Mouse (Mus musculus) hindbrain, embryonic 14.5 days (tissue): ENCODE measurements around the gene Plekha4. TPM values are rescaled to one million over a fixed set of nuclear protein-coding genes. Genes with fewer than 3 reads are reported as not detected.

ENCODE experiments used
- ATAC-seq: fragments of 200-750 bp; cut with Nextera tagmentation; 2 replicates; pipeline ENCODE4 v1.8.0; 2017; ENCODE audit warnings: moderate number of reproducible peaks, mild to moderate bottlenecking, moderate TSS enrichment, moderate library complexity; ENCODE audit not compliant: low FRiP score
- DNase-seq: peaks from one replicate; pipeline ENCODE4 v3.0.0-alpha.2; 2015; ENCODE audit warnings: low spot score
- H3K27ac ChIP-seq: fragments of 300-500 bp; sonication (generic); 2 replicates; pipeline ENCODE4 v1.5.1; 2014; ENCODE audit warnings: mild to moderate bottlenecking, moderate library complexity
- H3K27me3 ChIP-seq: fragments of 300-500 bp; sonication (generic); 2 replicates; pipeline ENCODE4 v1.6.1; 2014; ENCODE audit warnings: mild to moderate bottlenecking, low read length, mixed read lengths; ENCODE audit not compliant: control insufficient read depth, insufficient read depth
- H3K36me3 ChIP-seq: fragments of 300-500 bp; sonication (generic); replicated peaks from 2 replicates; pipeline ENCODE4 v1.6.1; 2014; ENCODE audit not compliant: control insufficient read depth, insufficient read depth
- H3K4me1 ChIP-seq: fragments of 300-500 bp; sonication (generic); replicated peaks from 2 replicates; pipeline ENCODE4 v1.6.1; 2014; ENCODE audit warnings: antibody characterized with exemption, low read length, mixed read lengths; ENCODE audit not compliant: control insufficient read depth, insufficient read depth
- H3K4me2 ChIP-seq: fragments of 300-500 bp; sonication (generic); replicated peaks from 2 replicates; pipeline ENCODE4 v1.6.1; 2014; ENCODE audit warnings: mild to moderate bottlenecking, moderate library complexity
- H3K4me3 ChIP-seq: fragments of 300-500 bp; sonication (generic); replicated peaks from 2 replicates; pipeline ENCODE4 v1.5.1; 2014; ENCODE audit warnings: mild to moderate bottlenecking, low read length
- H3K9ac ChIP-seq: fragments of 300-500 bp; sonication (generic); 2 replicates; pipeline ENCODE4 v1.6.1; 2014
- H3K9me3 ChIP-seq: fragments of 300-500 bp; sonication (generic); 2 replicates; pipeline ENCODE4 v1.6.1; 2016; ENCODE audit warnings: low read length; ENCODE audit not compliant: control insufficient read depth
- WGBS: fragments of 180-500 bp; shearing (Covaris S2); extraction: QIAGEN DNeasy Blood & Tissue Kit; methylation state at CpG from one replicate; pipeline ENCODE4 v1.1.7; 2014; 5-methylcytosine and 5-hydroxymethylcytosine counted together
- polyA plus RNA-seq: library from polyadenylated mRNA; unstranded; fragments of >200 nt; fragmentation: Nextera tagmentation; extraction: Ambion mirVana; gene quantifications from 2 replicates; pipeline ENCODE4 v1.2.1, GENCODE M21; 2014

Plekha4 gene
- polyA plus RNA-seq, 1 experiment from 2014 or later: 2.3 TPM

GRCm38 (mm10) chr7:45590874-45591273 lies 64.7 kb downstream of the Plekha4 start:
- Histone ChIP-seq H3K4me3 (no peak overlapping the region), H3K36me3 (no peaks in the 10 kb centered on the region), H3K27me3 (no peaks in the 10 kb centered on the region), H3K9ac (no peak overlapping the region), H3K27ac (no peak overlapping the region), H3K4me1 (no peaks in the 10 kb centered on the region; the same call in 1 of the 2 replicates), H3K9me3 (no peaks in the 10 kb centered on the region), H3K4me2 (no peak overlapping the region)
- DNase-seq (no peak), ATAC-seq (no peak)
- WGBS: 67% methylated on average over 3 of the region's 3 CpGs

- Histone ChIP-seq H3K27ac (no peak overlapping the region), H3K4me2 (no peak overlapping the region), H3K9me3 (no peaks in the 10 kb centered on the region), H3K9ac (no peak overlapping the region), H3K27me3 (no peaks in the 10 kb centered on the region), H3K4me1 (no peaks in the 10 kb centered on the region; the same call in 1 of the 2 replicates), H3K4me3 (no peak overlapping the region), H3K36me3 (no peaks in the 10 kb centered on the region)
- no peak for DNase-seq
- 72% methylated on average over 7 of the region's 7 CpGs for WGBS
- ATAC-seq: no peak
These were observed 65.8 kb downstream of the Plekha4 start for GRCm38 (mm10) chr7:45591880-45592279.

GRCm38 (mm10) chr7:45593118-45593815 lies 67.1 kb downstream of the Plekha4 start:
- no peak for ATAC-seq
- WGBS: 23% methylated on average over 10 of the region's 10 CpGs
- no peak overlapping the region for H3K27ac ChIP-seq
- H3K36me3 ChIP-seq: no peaks in the 10 kb centered on the region
- H3K9ac ChIP-seq: no peak overlapping the region
- peak; percentile 68 for DNase-seq
- H3K4me2 ChIP-seq: no peak overlapping the region
- H3K27me3 ChIP-seq: no peaks in the 10 kb centered on the region
- H3K9me3 ChIP-seq: no peaks in the 10 kb centered on the region
- H3K4me3 ChIP-seq: no peak overlapping the region
- no peaks in the 10 kb centered on the region; the same call in 1 of the 2 replicates for H3K4me1 ChIP-seq

GRCm38 (mm10) chr7:45595176-45595575 lies 69.0 kb downstream of the Plekha4 start:
- DNase-seq: no peak
- WGBS: 88% methylated on average over 4 of the region's 4 CpGs
- no peak overlapping the region for H3K4me2 ChIP-seq
- no peaks in the 10 kb centered on the region for H3K27me3 ChIP-seq
- no peak overlapping the region for H3K9ac ChIP-seq
- H3K27ac ChIP-seq: no peak overlapping the region
- H3K4me1 ChIP-seq: no peaks in the 10 kb centered on the region
- H3K9me3 ChIP-seq: no peaks in the 10 kb centered on the region
- no peak for ATAC-seq
- no peaks in the 10 kb centered on the region for H3K36me3 ChIP-seq
- H3K4me3 ChIP-seq: no peak overlapping the region

- no peaks in the 10 kb centered on the region for H3K36me3 ChIP-seq
- H3K4me3 ChIP-seq: no peak overlapping the region
- no peaks in the 10 kb centered on the region for H3K4me1 ChIP-seq
- H3K9me3 ChIP-seq: no peaks in the 10 kb centered on the region
- ATAC-seq: no peak
- no peak overlapping the region for H3K27ac ChIP-seq
- no peak overlapping the region for H3K4me2 ChIP-seq
- H3K9ac ChIP-seq: no peak overlapping the region
- DNase-seq: no peak
- H3K27me3 ChIP-seq: no peaks in the 10 kb centered on the region
- WGBS: 88% methylated on average over 1 of the region's 1 CpGs
These were observed 70.0 kb downstream of the Plekha4 start for GRCm38 (mm10) chr7:45596107-45596506.

GRCm38 (mm10) chr7:45597013-45597412 lies 70.9 kb downstream of the Plekha4 start:
- Histone ChIP-seq H3K9me3 (no peaks in the 10 kb centered on the region), H3K27ac (no peak overlapping the region), H3K4me3 (no peak overlapping the region), H3K4me2 (no peak overlapping the region), H3K27me3 (no peaks in the 10 kb centered on the region), H3K36me3 (no peaks in the 10 kb centered on the region), H3K9ac (no peak overlapping the region), H3K4me1 (no peaks in the 10 kb centered on the region)
- 93% methylated on average over 5 of the region's 5 CpGs for WGBS
- no peak for DNase-seq
- ATAC-seq: no peak

GRCm38 (mm10) chr7:45597527-45597926 lies 71.4 kb downstream of the Plekha4 start:
- Histone ChIP-seq H3K4me1 (no peaks in the 10 kb centered on the region), H3K36me3 (no peaks in the 10 kb centered on the region), H3K27me3 (no peaks in the 10 kb centered on the region), H3K9ac (no peak overlapping the region), H3K4me3 (no peak overlapping the region), H3K4me2 (no peak overlapping the region), H3K27ac (no peak overlapping the region), H3K9me3 (no peaks in the 10 kb centered on the region)
- no peak for DNase-seq
- WGBS: 90% methylated on average over 6 of the region's 6 CpGs
- no peak for ATAC-seq

- Histone ChIP-seq H3K4me2 (no peak overlapping the region), H3K27ac (no peak overlapping the region), H3K27me3 (no peaks in the 10 kb centered on the region), H3K4me1 (no peaks in the 10 kb centered on the region), H3K36me3 (no peaks in the 10 kb centered on the region), H3K9me3 (no peaks in the 10 kb centered on the region), H3K9ac (no peak overlapping the region), H3K4me3 (no peak overlapping the region)
- no peak for DNase-seq
- 51% methylated on average over 18 of the region's 18 CpGs for WGBS
- ATAC-seq: no peak
These were observed 73.1 kb downstream of the Plekha4 start for GRCm38 (mm10) chr7:45598960-45599879.
